Mouse (Mus musculus): Measurements from ENCODE around the gene Whrn.

DNA sequence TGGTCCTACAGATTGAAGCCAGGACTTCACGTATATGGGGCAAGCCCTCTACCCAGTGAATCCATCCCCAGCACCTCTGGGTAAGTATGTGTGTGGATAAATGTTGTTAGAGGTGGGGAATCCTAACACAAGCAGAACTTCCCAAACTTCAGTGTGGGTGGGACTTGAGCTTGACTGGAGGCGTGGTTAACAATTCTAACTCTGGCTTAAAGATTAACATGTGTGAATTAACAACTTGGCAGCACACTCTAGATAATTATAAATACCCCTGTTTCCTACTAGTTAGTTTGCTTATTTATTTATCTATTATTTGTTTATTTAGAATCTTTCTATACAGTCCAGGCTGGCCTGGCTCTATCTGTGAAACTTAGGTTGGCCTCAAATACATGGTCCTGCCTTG, 7.9 kb downstream of the Whrn start:
- TF ChIP-seq CTCF (IDR thresholded peaks at IDR 0.05; ENCODE audit: low read depth, low read length): no peak
- TF ChIP-seq POLR2A (IDR thresholded peaks at IDR 0.05; ENCODE audit: extremely low read depth, insufficient read depth, low read length): no peak
